Mouse (Mus musculus) bone marrow macrophage, adult 2 months (primary cell): Measurements from ENCODE around the gene Htatip2. TPM values are rescaled to one million over a fixed set of nuclear protein-coding genes. Genes with fewer than 3 reads are reported as not detected.
A peak's percentile ranks its signal among the peaks of the same experiment; 100 is the strongest.

ENCODE experiments used
- H3K27ac ChIP-seq: 2 replicates; pipeline ENCODE4 v1.5.1; 2012; ENCODE audit warnings: low read depth, low read length; ENCODE audit not compliant: insufficient read depth
- H3K4me1 ChIP-seq: 2 replicates; pipeline ENCODE4 v1.6.1; 2012; ENCODE audit warnings: low read length; ENCODE audit not compliant: control insufficient read depth, insufficient read depth
- H3K4me3 ChIP-seq: 2 replicates; pipeline ENCODE4 v1.5.1; 2012; ENCODE audit warnings: mild to moderate bottlenecking, low read length, moderate library complexity; ENCODE audit not compliant: insufficient read depth
- CTCF ChIP-seq: IDR thresholded peaks from 2 replicates; pipeline ENCODE4 v1.5.1; 2012; ENCODE audit warnings: low read depth, mild to moderate bottlenecking, low read length, moderate library complexity
- POLR2A ChIP-seq: IDR thresholded peaks from 2 replicates; pipeline ENCODE4 v1.6.1; 2012; ENCODE audit warnings: mild to moderate bottlenecking, low read depth, low read length, borderline replicate concordance
- polyA plus RNA-seq: library from polyadenylated mRNA; stranded (reverse); fragments of >200 nt; gene quantifications from 2 replicates; pipeline ENCODE4 v1.2.4, GENCODE M21; 2012; ENCODE audit not compliant: missing spikeins, insufficient read depth, insufficient read length

Gene Htatip2
- polyA plus RNA-seq, 1 experiment: 54.7 TPM

GRCm38 (mm10) chr7:49785141-49785540 lies 26.2 kb downstream of the Htatip2 start:
- TF ChIP-seq POLR2A (no peak), CTCF (no peak)
- Histone ChIP-seq H3K4me1 (peaks cover 21% of the 10 kb centered on the region), H3K4me3 (no peak overlapping the region), H3K27ac (no peak overlapping the region)

- Histone ChIP-seq H3K4me3 (no peak overlapping the region), H3K4me1 (peaks cover 18% of the 10 kb centered on the region), H3K27ac (no peak overlapping the region)
- TF ChIP-seq POLR2A: no peak
- peak; percentile 92 for TF ChIP-seq CTCF
These were observed 27.9 kb downstream of the Htatip2 start for GRCm38 (mm10) chr7:49786618-49787382.

- Histone ChIP-seq H3K27ac (no peak overlapping the region), H3K4me3 (no peak overlapping the region), H3K4me1 (peaks cover 18% of the 10 kb centered on the region)
- TF ChIP-seq POLR2A (no peak), CTCF (no peak)
These were observed 28.4 kb downstream of the Htatip2 start for GRCm38 (mm10) chr7:49787383-49787645.

- Histone ChIP-seq H3K4me3 (no peak overlapping the region), H3K27ac (no peak overlapping the region), H3K4me1 (peaks cover 11% of the 10 kb centered on the region)
- TF ChIP-seq CTCF: no peak
- no peak for TF ChIP-seq POLR2A
These were observed 35.4 kb downstream of the Htatip2 start for GRCm38 (mm10) chr7:49794304-49794703.

GRCm38 (mm10) chr7:49797171-49797570 lies 38.3 kb downstream of the Htatip2 start:
- no peak for TF ChIP-seq POLR2A
- no peak for TF ChIP-seq CTCF
- Histone ChIP-seq H3K27ac (no peak overlapping the region), H3K4me1 (peaks cover 11% of the 10 kb centered on the region), H3K4me3 (no peak overlapping the region)

- no peak for TF ChIP-seq POLR2A
- TF ChIP-seq CTCF: no peak
- H3K27ac ChIP-seq: no peak overlapping the region
- H3K4me3 ChIP-seq: no peak overlapping the region
- H3K4me1 ChIP-seq: peaks cover 5% of the 10 kb centered on the region
These were observed 44.6 kb downstream of the Htatip2 start for GRCm38 (mm10) chr7:49803511-49803910.

GRCm38 (mm10) chr7:49804638-49805165 lies 45.8 kb downstream of the Htatip2 start:
- H3K4me1 ChIP-seq: peaks cover 5% of the 10 kb centered on the region

GRCm38 (mm10) chr7:49805618-49806017 lies 46.7 kb downstream of the Htatip2 start:
- Histone ChIP-seq H3K27ac (no peak overlapping the region), H3K4me1 (peaks cover 5% of the 10 kb centered on the region)
- TF ChIP-seq CTCF (no peak), POLR2A (no peak)

More at GRCm38 (mm10) chr7:49804638-49805165, 45.8 kb downstream of the Htatip2 start:
- no peak overlapping the region for H3K4me3 ChIP-seq
- H3K27ac ChIP-seq: no peak overlapping the region
- TF ChIP-seq POLR2A (no peak), CTCF (no peak)

GRCm38 (mm10) chr7:49807093-49807682 lies 48.3 kb downstream of the Htatip2 start:
- no peak overlapping the region for H3K4me3 ChIP-seq
- peaks cover 5% of the 10 kb centered on the region for H3K4me1 ChIP-seq
- H3K27ac ChIP-seq: no peak overlapping the region
- TF ChIP-seq POLR2A (no peak), CTCF (no peak)

More at GRCm38 (mm10) chr7:49805618-49806017, 46.7 kb downstream of the Htatip2 start:
- H3K4me3 ChIP-seq: no peak overlapping the region

- TF ChIP-seq CTCF: no peak
- no peak for TF ChIP-seq POLR2A
- Histone ChIP-seq H3K4me3 (no peak overlapping the region), H3K4me1 (peaks cover under 1% of the 10 kb centered on the region; the same call in 1 of the 2 replicates), H3K27ac (no peak overlapping the region)
These were observed 49.1 kb downstream of the Htatip2 start for GRCm38 (mm10) chr7:49807846-49808622.

GRCm38 (mm10) chr7:49809100-49809499 lies 50.2 kb downstream of the Htatip2 start:
- TF ChIP-seq CTCF (no peak), POLR2A (no peak)
- Histone ChIP-seq H3K27ac (no peak overlapping the region), H3K4me1 (no peaks in the 10 kb centered on the region), H3K4me3 (no peak overlapping the region)
